Comparison of ENCODE assay signal across 28 mouse cellular contexts in the genomic region with DNA sequence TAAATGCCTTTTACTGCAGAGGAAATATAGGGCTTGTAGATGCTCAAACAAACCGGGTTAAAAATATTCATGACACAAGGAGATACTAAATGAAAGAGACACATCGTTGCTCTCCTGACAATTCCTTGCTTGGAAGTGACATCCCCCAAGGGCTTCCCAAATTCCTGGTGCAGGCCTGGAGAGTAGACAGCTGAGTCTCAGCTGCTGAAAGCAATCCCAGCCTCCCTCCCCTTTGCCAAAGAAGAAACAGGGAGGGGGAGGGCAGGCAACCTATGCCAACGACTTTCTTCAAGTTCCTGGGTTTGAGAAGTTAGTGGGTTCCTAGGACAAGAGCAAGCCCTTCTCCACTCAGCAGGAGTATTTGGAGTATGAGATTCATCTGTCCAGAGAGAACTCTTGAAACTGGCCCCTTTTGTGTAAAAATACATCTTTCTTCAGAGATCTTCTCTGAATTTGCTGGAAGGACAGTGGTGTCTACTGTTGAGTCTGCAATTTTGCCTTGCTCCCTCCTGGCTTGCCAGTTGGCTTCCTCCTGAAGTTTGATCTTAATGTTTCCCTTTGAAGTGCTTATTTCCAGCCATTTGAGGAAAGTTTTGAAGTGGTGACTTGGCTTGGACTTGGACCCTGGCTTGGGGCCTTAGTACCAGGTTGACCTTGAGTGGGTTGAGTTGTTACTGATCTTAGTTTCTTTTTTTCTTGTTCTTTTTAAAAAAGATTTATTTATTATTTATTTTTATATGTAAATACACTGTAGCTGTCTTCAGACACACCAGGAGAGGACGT.
DNase-seq lines count a peak whose midpoint lies in the region; ATAC-seq lines count a peak whose summit lies in the region.
"Had no signal": no experiment of that assay in that cellular context is flagged by ENCODE, and none has a peak within 500 bp of the region (broad histone marks: within the 10 kb centered on the region; RNA-seq: fewer than 3 reads in every experiment).

No protein-coding gene starts in this region.

- H3K4me3 ChIP-seq in midbrain, embryonic 14.5 days (replicated peaks; ENCODE audit: low read depth, low read length), result no peak overlapping the region
- H3K4me3 ChIP-seq in midbrain, embryonic 10.5 days, result no peak overlapping the region
- H3K4me3 ChIP-seq: heart, adult 2 months; heart, embryonic 12.5 days; hindbrain, embryonic 15.5 days; limb, embryonic 12.5 days; lung, embryonic 15.5 days; megakaryocyte, embryonic 14.5 days; midbrain, embryonic 15.5 days; neural tube, embryonic 12.5 days had no signal

- H3K36me3 ChIP-seq in midbrain, embryonic 14.5 days (ENCODE audit: control insufficient read depth, insufficient read depth, low read length), result no peaks in the 10 kb centered on the region
- no peaks in the 10 kb centered on the region for H3K36me3 ChIP-seq in midbrain, embryonic 10.5 days
- H3K36me3 ChIP-seq: heart, embryonic 12.5 days; hindbrain, embryonic 15.5 days; limb, embryonic 12.5 days; lung, embryonic 15.5 days; midbrain, embryonic 15.5 days; neural tube, embryonic 12.5 days had no signal

- H3K4me1 ChIP-seq in midbrain, embryonic 14.5 days (ENCODE audit: control insufficient read depth, insufficient read depth, low read length), result no peaks in the 10 kb centered on the region
- H3K4me1 ChIP-seq in midbrain, embryonic 10.5 days, result no peaks in the 10 kb centered on the region
- H3K4me1 ChIP-seq: hindbrain, embryonic 15.5 days; megakaryocyte, embryonic 14.5 days; midbrain, embryonic 15.5 days; neural tube, embryonic 12.5 days had no signal

- ATAC-seq in midbrain, embryonic 14.5 days (ENCODE audit: low FRiP score, low TSS enrichment), result no peak
- ATAC-seq: forebrain, embryonic 14.5 days; inflammation-experienced regulatory T-cells, adult 6 months; midbrain, embryonic 15.5 days had no signal

- peak; percentile 7 for DNase-seq in gastrocnemius, postnatal 14 days
- no peak for DNase-seq in gastrocnemius, postnatal 36 days
- peak; percentile 27 to 51 for DNase-seq in kidney, postnatal 25 days
- no peak for DNase-seq in kidney, postnatal 4 days
- DNase-seq in midbrain, embryonic 14.5 days, result peak; percentile 45
- DNase-seq in midbrain, embryonic 10.5 days (ENCODE audit: low spot score), result no peak
- DNase-seq in retina, postnatal 1 day, result peak; percentile 48
- no peak for DNase-seq in layer of hippocampus, adult 18-20 months (ENCODE audit: low spot score in 2 of 2)
- DNase-seq: adrenal gland, adult 2 months; cerebellum, adult 2 months; cerebellum, postnatal 14 days; gastrocnemius, postnatal 25 days; heart, adult 2 months; heart, postnatal 4 days; thymus, adult 18-20 months; thymus, postnatal 25 days had no signal

- H3K9me3 ChIP-seq in midbrain, embryonic 14.5 days (ENCODE audit: control insufficient read depth, low read length), result no peaks in the 10 kb centered on the region
- no peaks in the 10 kb centered on the region for H3K9me3 ChIP-seq in midbrain, embryonic 10.5 days (replicated peaks)
- H3K9me3 ChIP-seq: heart, embryonic 12.5 days; hindbrain, embryonic 15.5 days; limb, embryonic 12.5 days; lung, embryonic 15.5 days; megakaryocyte, embryonic 14.5 days; midbrain, embryonic 15.5 days; neural tube, embryonic 12.5 days had no signal

- no peaks in the 10 kb centered on the region for H3K27me3 ChIP-seq in midbrain, embryonic 14.5 days (ENCODE audit: control insufficient read depth, insufficient read depth, low read length)
- no peaks in the 10 kb centered on the region for H3K27me3 ChIP-seq in midbrain, embryonic 10.5 days (ENCODE audit: low read depth, poor library complexity, severe bottlenecking)
- H3K27me3 ChIP-seq: heart, embryonic 12.5 days; hindbrain, embryonic 15.5 days; limb, embryonic 12.5 days; lung, embryonic 15.5 days; megakaryocyte, embryonic 14.5 days; midbrain, embryonic 15.5 days; neural tube, embryonic 12.5 days; Patski had no signal

- H3K4me2 ChIP-seq in midbrain, embryonic 14.5 days (ENCODE audit: low read length), result no peak overlapping the region
- H3K4me2 ChIP-seq: heart, embryonic 12.5 days; hindbrain, embryonic 15.5 days; limb, embryonic 12.5 days; liver, embryonic 11.5 days; lung, embryonic 15.5 days; midbrain, embryonic 15.5 days; neural tube, embryonic 12.5 days had no signal

- intact Hi-C loops in gastrocnemius, postnatal 14 days (cut with DNase I; ENCODE audit: low total_unique reads), result no loop called here
- intact Hi-C loops in gastrocnemius, postnatal 36 days (cut with DNase I), result no loop called here

- H3K27ac ChIP-seq in midbrain, embryonic 14.5 days (replicated peaks; ENCODE audit: low read depth, low read length), result no peak overlapping the region
- H3K27ac ChIP-seq in midbrain, embryonic 10.5 days (replicated peaks), result no peak overlapping the region
- H3K27ac ChIP-seq: heart, adult 2 months; hindbrain, embryonic 15.5 days; limb, embryonic 12.5 days; lung, embryonic 15.5 days; midbrain, embryonic 15.5 days; neural tube, embryonic 12.5 days; stomach, postnatal 0 days had no signal

- WGBS in midbrain, embryonic 14.5 days, result 58% methylated on average over 4 of the region's 4 CpGs
- 67% methylated on average over 4 of the region's 4 CpGs for WGBS in midbrain, embryonic 10.5 days

- no peak overlapping the region for H3K9ac ChIP-seq in midbrain, embryonic 14.5 days (replicated peaks; ENCODE audit: low read length)
- H3K9ac ChIP-seq: heart, embryonic 12.5 days; hindbrain, embryonic 15.5 days; limb, embryonic 12.5 days; lung, embryonic 15.5 days; midbrain, embryonic 15.5 days; neural tube, embryonic 12.5 days had no signal

Comparison
In these comparisons a context has a peak if more than half of its experiments do, and no peak if none do; other contexts are left out.
1. DNase-seq: peak in gastrocnemius, postnatal 14 days (single experiment), kidney, postnatal 25 days (2 of 2), midbrain, embryonic 14.5 days (single experiment) and retina, postnatal 1 day (single experiment); none in gastrocnemius, postnatal 36 days (0 of 2), kidney, postnatal 4 days (0 of 2), midbrain, embryonic 10.5 days (single experiment) and layer of hippocampus, adult 18-20 months (0 of 2).